Comparison of ENCODE assay signal across 12 mouse cellular contexts in the genomic region with DNA sequence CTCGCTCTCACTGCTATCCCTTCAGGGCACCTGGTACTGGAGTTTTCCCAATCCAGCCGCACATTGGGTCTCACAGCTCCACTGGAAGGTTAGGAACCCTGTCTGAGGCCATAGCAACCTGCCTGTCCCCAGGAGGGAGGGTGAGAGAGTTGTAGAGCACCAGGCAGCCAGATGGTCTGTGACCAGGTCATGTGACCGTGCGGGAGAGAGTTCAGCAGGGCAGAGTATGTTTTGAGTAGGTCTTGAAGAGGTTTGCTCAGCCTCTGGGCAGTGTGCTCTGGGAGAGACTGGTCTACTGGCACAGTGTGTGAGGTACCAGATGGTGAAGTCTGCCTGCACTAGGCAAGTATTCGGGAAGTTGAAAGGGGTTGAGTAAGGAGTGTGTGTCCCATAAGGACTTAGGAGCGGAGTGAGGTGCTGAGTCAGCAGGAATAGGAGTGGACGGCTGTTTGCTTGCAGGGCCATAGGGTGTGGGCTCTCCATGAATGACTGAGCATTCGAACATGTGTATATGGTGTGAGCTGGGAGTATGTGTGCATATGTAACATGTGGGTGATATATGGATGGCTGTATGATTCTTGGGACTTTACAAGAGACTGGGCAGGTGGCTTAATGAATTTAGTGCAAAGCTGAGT.
DNase-seq lines count a peak whose midpoint lies in the region; ATAC-seq and TF ChIP-seq lines count a peak whose summit lies in the region.
"Had no signal": no experiment of that assay in that cellular context is flagged by ENCODE, and none has a peak within 500 bp of the region (broad histone marks: within the 10 kb centered on the region; RNA-seq: fewer than 3 reads in every experiment).

No protein-coding gene starts in this region.

- peak; percentile 4 for DNase-seq in kidney, adult 9 months
- DNase-seq in brain, adult 2 months (ENCODE audit: low read depth, low spot score), result peak; percentile 40
- DNase-seq in lung, postnatal 0 days (ENCODE audit: low spot score), result peak; percentile 71
- no peak for DNase-seq in left cerebral cortex, adult 8-10 months (ENCODE audit: low spot score in 2 of 2)
- DNase-seq: spleen, adult 18-20 months; thymus, adult 2 months had no signal

- H3K4me1 ChIP-seq in kidney, embryonic 14.5 days (ENCODE audit: control insufficient read depth, insufficient read depth, low read length), result no peaks in the 10 kb centered on the region
- peaks cover 32% of the 10 kb centered on the region for H3K4me1 ChIP-seq in forebrain, embryonic 13.5 days
- no peaks in the 10 kb centered on the region for H3K4me1 ChIP-seq in lung, postnatal 0 days (ENCODE audit: insufficient read depth, low read depth, low read length)
- H3K4me1 ChIP-seq: liver, embryonic 15.5 days had no signal

- no peak overlapping the region for H3K4me3 ChIP-seq in kidney, embryonic 14.5 days (ENCODE audit: low read length)
- no peak overlapping the region for H3K4me3 ChIP-seq in forebrain, embryonic 13.5 days
- H3K4me3 ChIP-seq in lung, postnatal 0 days (ENCODE audit: low read depth, low read length), result no peak overlapping the region
- H3K4me3 ChIP-seq: hindbrain, embryonic 12.5 days; left cerebral cortex, adult 2 months; liver, embryonic 15.5 days had no signal

- H3K9me3 ChIP-seq in kidney, embryonic 14.5 days (ENCODE audit: control insufficient read depth, low read length), result no peaks in the 10 kb centered on the region
- no peaks in the 10 kb centered on the region for H3K9me3 ChIP-seq in forebrain, embryonic 13.5 days (replicated peaks)
- no peaks in the 10 kb centered on the region for H3K9me3 ChIP-seq in lung, postnatal 0 days (ENCODE audit: low read length)
- H3K9me3 ChIP-seq: hindbrain, embryonic 12.5 days; liver, embryonic 15.5 days had no signal

- H3K36me3 ChIP-seq in kidney, embryonic 14.5 days (ENCODE audit: control insufficient read depth, insufficient read depth, low read length), result no peaks in the 10 kb centered on the region
- H3K36me3 ChIP-seq in forebrain, embryonic 13.5 days (ENCODE audit: poor library complexity, severe bottlenecking), result no peaks in the 10 kb centered on the region
- no peaks in the 10 kb centered on the region for H3K36me3 ChIP-seq in lung, postnatal 0 days (ENCODE audit: insufficient read depth, low read length)
- H3K36me3 ChIP-seq: hindbrain, embryonic 12.5 days; liver, embryonic 15.5 days had no signal

- no peak overlapping the region for H3K4me2 ChIP-seq in kidney, embryonic 14.5 days (replicated peaks; ENCODE audit: low read depth, low read length)
- H3K4me2 ChIP-seq in forebrain, embryonic 13.5 days, result no peak overlapping the region
- H3K4me2 ChIP-seq in lung, postnatal 0 days (replicated peaks; ENCODE audit: low read depth, low read length), result no peak overlapping the region
- H3K4me2 ChIP-seq: hindbrain, embryonic 12.5 days; liver, embryonic 15.5 days had no signal

- no peak for ATAC-seq in kidney, embryonic 14.5 days (ENCODE audit: low FRiP score, low TSS enrichment)
- peak; percentile 63 for ATAC-seq in forebrain, embryonic 13.5 days
- peak; percentile 94 for ATAC-seq in lung, postnatal 0 days
- no peak for ATAC-seq in inflammation-experienced regulatory T-cells, adult 6 months

- no peak overlapping the region for H3K9ac ChIP-seq in kidney, embryonic 14.5 days (ENCODE audit: low read depth, low read length)
- H3K9ac ChIP-seq in forebrain, embryonic 13.5 days, result no peak overlapping the region
- no peak overlapping the region for H3K9ac ChIP-seq in lung, postnatal 0 days (replicated peaks; ENCODE audit: low read depth)
- H3K9ac ChIP-seq: hindbrain, embryonic 12.5 days; liver, embryonic 15.5 days had no signal

- no peak for TF ChIP-seq EP300 in lung, postnatal 0 days (IDR thresholded peaks at IDR 0.05)

- H3K27ac ChIP-seq in kidney, embryonic 14.5 days (ENCODE audit: low read depth, low read length), result no peak overlapping the region
- no peak overlapping the region for H3K27ac ChIP-seq in forebrain, embryonic 13.5 days
- no peak overlapping the region for H3K27ac ChIP-seq in lung, postnatal 0 days (ENCODE audit: low read length)
- H3K27ac ChIP-seq: hindbrain, embryonic 12.5 days; left cerebral cortex, adult 2 months; liver, embryonic 15.5 days had no signal

- H3K27me3 ChIP-seq in kidney, embryonic 14.5 days (ENCODE audit: control insufficient read depth, insufficient read depth, low read length), result no peaks in the 10 kb centered on the region
- H3K27me3 ChIP-seq in forebrain, embryonic 13.5 days, result no peaks in the 10 kb centered on the region
- no peaks in the 10 kb centered on the region for H3K27me3 ChIP-seq in lung, postnatal 0 days (replicated peaks; ENCODE audit: insufficient read depth, low read length)
- H3K27me3 ChIP-seq: hindbrain, embryonic 12.5 days; liver, embryonic 15.5 days had no signal

- WGBS in kidney, embryonic 14.5 days, result 53% methylated on average over 8 of the region's 8 CpGs
- WGBS in forebrain, embryonic 13.5 days, result 80% methylated on average over 8 of the region's 8 CpGs
- WGBS in lung, postnatal 0 days, result 43% methylated on average over 8 of the region's 8 CpGs

- no peak for TF ChIP-seq CTCF in lung, postnatal 0 days (IDR thresholded peaks at IDR 0.05)

Comparison
In these comparisons a context has a peak if more than half of its experiments do, and no peak if none do; other contexts are left out.
1. DNase-seq: peak in kidney, adult 9 months (single experiment), brain, adult 2 months (single experiment) and lung, postnatal 0 days (single experiment); none in left cerebral cortex, adult 8-10 months (0 of 2).
2. ATAC-seq: peak in forebrain, embryonic 13.5 days (single experiment) and lung, postnatal 0 days (single experiment); none in kidney, embryonic 14.5 days (single experiment) and inflammation-experienced regulatory T-cells, adult 6 months (single experiment).